Mouse (Mus musculus) stomach, postnatal 0 days (tissue): ENCODE data around the gene Grb10.

ENCODE experiments used
- CTCF ChIP-seq: IDR thresholded peaks from 2 replicates; pipeline ENCODE4 v1.5.1; 2016; ENCODE audit warnings: antibody characterized with exemption, low read depth, mild to moderate bottlenecking, moderate library complexity
- EP300 ChIP-seq: optimal IDR thresholded peaks from 2 replicates; pipeline ENCODE3; 2016; ENCODE audit warnings: antibody characterized with exemption

- no peak for TF ChIP-seq CTCF
- TF ChIP-seq EP300, result no peak
Measured at GRCm38 (mm10) chr11:11893769-11894168, 144.7 kb downstream of the Grb10 start.
